Mouse (Mus musculus): ENCODE data around the gene BC030870.

BC030870 gene

GRCm38 (mm10) chr8:65074733-65075132 lies 54.6 kb downstream of the BC030870 start, which contains the start of gene Gm10663:
Gm10663 (plus strand) TSS chr8:65075033.
- DNase-seq (ENCODE audit: low spot score) = no peak

DNA sequence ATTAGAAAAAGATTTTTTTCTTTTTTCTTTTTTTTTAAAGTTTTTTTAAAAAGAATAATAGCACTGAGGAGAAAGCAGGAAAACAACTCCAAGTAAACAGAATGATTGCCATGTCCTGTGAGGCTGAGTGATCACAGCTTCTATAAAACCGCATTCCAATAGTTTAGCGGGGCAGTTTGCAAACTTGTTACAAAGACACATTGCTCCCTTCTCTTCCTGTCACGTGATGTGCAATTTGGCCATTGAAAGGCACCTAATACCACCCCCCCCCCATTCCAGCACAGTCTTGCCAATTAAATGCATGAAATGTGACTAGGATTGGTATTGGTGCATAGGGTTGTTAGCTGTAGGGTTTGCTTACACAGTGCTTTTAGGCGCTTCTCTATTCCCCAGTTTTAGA lies 58.4 kb downstream of the BC030870 start:
- no peak for DNase-seq (ENCODE audit: low spot score)

DNA sequence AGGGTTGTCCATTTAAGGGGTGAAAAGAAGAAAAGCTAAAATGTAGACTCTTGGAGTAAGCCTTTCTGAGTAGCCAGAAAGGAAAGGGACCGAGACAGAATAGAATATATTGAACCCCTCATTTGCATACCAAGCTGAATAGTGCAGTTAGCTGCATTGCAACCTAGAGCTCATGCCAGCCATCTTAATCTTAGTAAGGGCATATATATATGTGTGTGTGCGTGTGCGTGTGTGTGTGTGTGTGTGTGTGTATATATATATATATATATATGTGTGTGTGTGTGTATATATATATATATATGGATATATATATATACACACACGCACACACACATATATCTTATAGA lies 60.9 kb downstream of the BC030870 start:
- DNase-seq (ENCODE audit: low spot score) = no peak

DNA sequence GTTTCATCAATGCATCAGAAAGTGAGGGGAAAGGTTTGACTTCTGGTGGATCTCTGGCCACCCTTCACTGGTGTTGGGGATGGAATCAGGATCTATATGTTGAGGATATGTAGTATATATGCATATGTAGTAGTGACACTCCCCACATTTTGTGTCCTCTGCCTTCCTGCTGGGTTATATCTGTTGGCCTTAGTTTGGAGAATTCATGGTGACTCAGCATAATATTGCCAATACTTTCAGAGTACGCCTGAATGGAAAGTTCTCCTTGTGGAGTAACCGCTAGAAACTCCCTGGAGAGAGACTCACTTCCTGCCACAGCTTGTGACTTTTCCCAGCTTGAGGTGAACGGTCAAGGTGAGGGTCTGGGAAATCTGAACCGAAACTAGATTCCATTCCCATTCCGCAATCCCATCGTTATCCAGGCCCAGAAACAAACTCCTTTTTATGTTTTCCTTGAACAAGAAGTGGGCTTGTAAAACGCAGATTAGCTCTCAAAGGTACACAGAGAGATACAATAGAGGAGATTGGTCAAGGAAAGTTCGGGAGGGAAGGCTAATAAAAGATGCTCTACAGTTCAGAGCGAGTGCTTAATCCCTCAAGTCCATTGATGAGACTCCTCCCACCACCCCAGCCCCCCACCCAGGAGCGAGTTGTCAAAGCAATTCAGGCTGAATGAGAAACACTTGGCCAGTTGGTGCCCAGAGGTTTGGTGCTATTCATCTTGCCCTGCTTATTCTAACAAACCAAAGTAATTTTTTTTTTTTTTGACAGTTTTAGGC lies 61.5 kb downstream of the BC030870 start:
- DNase-seq (ENCODE audit: low spot score) = no peak

GRCm38 (mm10) chr8:65067031-65067430 lies 62.3 kb downstream of the BC030870 start:
- no peak for DNase-seq (ENCODE audit: low spot score)

DNA sequence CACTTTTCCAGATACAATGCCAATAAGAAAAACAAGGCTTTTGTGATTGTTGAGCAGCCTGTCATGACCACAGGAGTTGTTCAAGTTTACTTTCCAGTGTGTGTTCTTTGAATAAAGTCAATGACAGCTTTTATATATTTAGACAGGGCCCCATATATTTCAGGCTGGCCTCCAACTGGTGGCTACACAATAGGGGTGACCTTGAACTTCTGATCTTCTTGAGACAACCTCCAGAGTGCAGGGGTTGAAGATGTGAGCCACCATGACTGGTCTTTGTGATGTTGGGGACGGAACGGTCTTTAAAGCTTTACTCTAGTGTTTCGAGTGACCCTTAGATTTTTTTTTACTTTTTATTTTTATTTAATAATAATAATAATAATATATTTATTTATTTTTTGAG lies 63.7 kb downstream of the BC030870 start:
- no peak for DNase-seq (ENCODE audit: low spot score)

- DNase-seq (ENCODE audit: low spot score) = no peak
These were observed 65.3 kb downstream of the BC030870 start for GRCm38 (mm10) chr8:65064071-65064470.

DNA sequence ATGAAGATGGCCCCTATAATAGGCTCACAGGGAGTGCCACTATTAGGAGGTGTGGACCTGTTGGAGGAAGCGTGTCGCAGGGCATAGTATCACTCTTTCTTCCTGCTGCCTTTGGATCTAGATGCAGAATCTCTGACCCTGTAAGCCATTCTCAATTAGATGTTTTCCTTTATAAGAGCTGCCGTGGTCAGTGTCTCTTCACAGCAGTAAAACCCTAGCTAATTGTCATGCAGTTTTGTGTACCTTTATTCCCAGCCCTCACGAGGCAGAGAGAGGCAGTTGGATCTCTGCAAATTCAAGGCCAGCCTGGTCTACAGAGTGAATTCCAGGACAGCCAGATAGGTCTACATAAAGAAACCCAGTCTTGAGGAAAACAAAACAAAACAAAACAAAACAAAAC lies 67.2 kb downstream of the BC030870 start:
- DNase-seq (ENCODE audit: low spot score) = no peak

DNA sequence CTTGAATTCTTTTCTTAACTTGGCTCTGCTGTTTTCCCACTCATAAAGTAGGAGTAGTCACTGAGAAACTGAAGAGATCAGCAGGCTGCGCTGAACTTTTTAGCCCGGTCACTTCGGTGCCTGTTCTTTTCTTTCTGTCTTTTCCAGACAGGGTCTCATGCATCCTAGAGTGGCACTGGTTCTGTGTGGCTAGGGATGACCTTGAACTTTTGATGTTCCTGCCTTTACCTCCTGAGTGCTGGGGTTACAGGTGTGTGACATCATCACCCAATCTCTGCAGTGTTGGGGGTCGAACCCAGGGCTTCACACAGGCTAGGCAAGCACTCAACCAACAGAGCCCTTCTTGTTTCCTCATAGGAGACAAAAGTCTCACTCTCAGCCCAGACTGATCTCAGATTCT lies 72.6 kb downstream of the BC030870 start:
- DNase-seq (ENCODE audit: low spot score) = no peak

GRCm38 (mm10) chr8:65053968-65054367 lies 75.4 kb downstream of the BC030870 start:
- DNase-seq (ENCODE audit: low spot score) = no peak

- DNase-seq (ENCODE audit: low spot score) = no peak
These were observed 75.8 kb downstream of the BC030870 start for GRCm38 (mm10) chr8:65053554-65053953.

- no peak for DNase-seq (ENCODE audit: low spot score)
These were observed 81.6 kb downstream of the BC030870 start for GRCm38 (mm10) chr8:65047801-65048200.

DNA sequence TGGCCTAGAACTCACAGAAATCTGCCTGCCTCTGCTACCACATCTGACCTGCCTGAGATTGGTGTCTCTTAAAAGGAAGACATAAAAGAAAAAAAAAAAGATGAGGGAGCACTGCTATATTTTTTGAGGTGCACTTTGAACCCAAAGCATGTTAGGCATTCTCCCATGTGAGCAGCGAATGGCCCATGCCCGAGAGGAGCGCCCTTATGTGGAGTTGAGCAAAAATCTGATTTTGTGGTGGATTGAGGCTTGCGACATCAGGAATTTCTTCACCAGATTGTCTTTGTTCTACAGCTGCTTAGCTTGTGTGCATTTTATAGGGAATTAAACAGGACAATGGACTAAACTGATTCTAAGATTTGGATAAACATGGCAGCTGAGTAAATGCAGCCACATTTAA lies 82.2 kb downstream of the BC030870 start:
- no peak for DNase-seq (ENCODE audit: low spot score)

GRCm38 (mm10) chr8:65046565-65046964 lies 82.8 kb downstream of the BC030870 start:
- DNase-seq (ENCODE audit: low spot score) = no peak

- peak; percentile 16 for DNase-seq (ENCODE audit: low spot score)
These were observed 92.2 kb downstream of the BC030870 start, which contains the start of gene Apela for GRCm38 (mm10) chr8:65037117-65037533. Apela (minus strand) TSS chr8:65037336.
